Mouse (Mus musculus) lung, embryonic 14.5 days (tissue): ENCODE data around the gene Eddm3b. TPM values are rescaled to one million over a fixed set of nuclear protein-coding genes. Genes with fewer than 3 reads are reported as not detected.
A peak's percentile ranks its signal among the peaks of the same experiment; 100 is the strongest.
"Not testable (repeated sequence)": the region's sequence is repeated elsewhere in the genome, so short reads cannot be mapped to it uniquely, and the experiment has no call there.

Experiments
- ATAC-seq: fragments of 200-750 bp; cut with Nextera tagmentation; 2 replicates; pipeline ENCODE4 v1.8.0; 2017; ENCODE audit warnings: mild to moderate bottlenecking, moderate TSS enrichment, moderate library complexity; ENCODE audit not compliant: insufficient read depth
- DNase-seq: peaks from one replicate; pipeline ENCODE4 v3.0.0-alpha.2; 2015
- H3K27ac ChIP-seq: fragments of 300-500 bp; sonication (generic); 2 replicates; pipeline ENCODE4 v1.5.1; 2014; ENCODE audit warnings: low read depth, mild to moderate bottlenecking, moderate library complexity
- H3K27me3 ChIP-seq: fragments of 300-500 bp; sonication (generic); 2 replicates; pipeline ENCODE4 v1.6.1; 2014; ENCODE audit warnings: low read length, control low read depth; ENCODE audit not compliant: insufficient read depth
- H3K36me3 ChIP-seq: fragments of 300-500 bp; sonication (generic); 2 replicates; pipeline ENCODE4 v1.6.1; 2014; ENCODE audit warnings: control low read depth; ENCODE audit not compliant: insufficient read depth
- H3K4me1 ChIP-seq: fragments of 300-500 bp; sonication (generic); 2 replicates; pipeline ENCODE4 v1.6.1; 2014; ENCODE audit warnings: antibody characterized with exemption, control low read depth; ENCODE audit not compliant: insufficient read depth
- H3K4me2 ChIP-seq: fragments of 300-500 bp; sonication (generic); 2 replicates; pipeline ENCODE4 v1.6.1; 2014; ENCODE audit warnings: mild to moderate bottlenecking
- H3K4me3 ChIP-seq: fragments of 300-500 bp; sonication (generic); 2 replicates; pipeline ENCODE4 v1.5.1; 2014; ENCODE audit warnings: low read depth, low read length
- H3K9ac ChIP-seq: fragments of 300-500 bp; sonication (generic); 2 replicates; pipeline ENCODE4 v1.6.1; 2014
- H3K9me3 ChIP-seq: fragments of 300-500 bp; sonication (generic); 2 replicates; pipeline ENCODE4 v1.6.1; 2016; ENCODE audit warnings: low read depth, low read length, control low read depth
- CTCF ChIP-seq: IDR thresholded peaks from 2 replicates; pipeline ENCODE4 v1.5.1; 2016; ENCODE audit warnings: antibody characterized with exemption, low read depth
- WGBS: fragments of 180-500 bp; shearing (Covaris S2); extraction: QIAGEN DNeasy Blood & Tissue Kit; methylation state at CpG from one replicate; pipeline ENCODE4 v1.1.7; 2014; 5-methylcytosine and 5-hydroxymethylcytosine counted together
- polyA plus RNA-seq: library from polyadenylated mRNA; unstranded; fragments of >200 nt; fragmentation: Nextera tagmentation; extraction: Ambion mirVana; gene quantifications from 2 replicates; pipeline ENCODE4 v1.2.1, GENCODE M21; 2014

The Eddm3b gene
- polyA plus RNA-seq, 1 experiment from 2014 or later = not detected

- Histone ChIP-seq H3K9ac (no peak overlapping the region), H3K4me2 (peak overlapping the region; percentile 10; the same call in 1 of the 2 replicates), H3K4me1 (peaks cover 12% of the 10 kb centered on the region; the same call in 1 of the 2 replicates), H3K27me3 (no peaks in the 10 kb centered on the region), H3K9me3 (no peaks in the 10 kb centered on the region), H3K27ac (peak overlapping the region; percentile 8; the same call in 1 of the 2 replicates), H3K4me3 (no peak overlapping the region), H3K36me3 (no peaks in the 10 kb centered on the region)
- no peak for TF ChIP-seq CTCF
- DNase-seq (peak; percentile 55), ATAC-seq (no peak)
- 30% methylated on average over 9 of the region's 9 CpGs for WGBS
Measured at GRCm38 (mm10) chr14:51095736-51096524, 18.3 kb upstream of the Eddm3b start.

DNA sequence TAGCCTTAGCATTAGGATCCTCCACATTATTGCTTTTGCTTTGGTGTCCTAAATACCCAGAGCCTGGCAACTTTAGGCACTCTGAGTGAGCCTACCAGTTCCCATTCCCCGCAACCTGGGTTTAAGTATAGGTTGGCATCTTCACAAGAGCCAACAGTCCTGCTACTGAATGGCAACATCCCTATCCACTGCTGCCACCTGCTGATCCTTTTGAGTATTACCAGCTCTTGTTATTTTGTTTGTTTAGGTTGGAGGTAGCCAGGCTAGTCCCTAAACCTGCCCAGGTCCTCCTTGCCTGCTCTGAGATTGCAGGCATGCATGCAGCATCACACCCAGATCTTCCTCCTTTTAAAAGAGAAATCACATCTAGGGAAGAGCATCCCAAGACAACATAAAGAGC, 15.9 kb upstream of the Eddm3b start:
- H3K36me3 ChIP-seq, H3K4me1 ChIP-seq, H3K4me3 ChIP-seq, H3K27ac ChIP-seq, H3K9ac ChIP-seq, H3K27me3 ChIP-seq, H3K4me2 ChIP-seq, H3K9me3 ChIP-seq: not testable (repeated sequence)
- DNase-seq = peak; percentile 8
- ATAC-seq = peak; percentile 18; the same call in 1 of the 2 replicates
- 28% methylated on average over 1 of the region's 1 CpGs for WGBS
- peak; percentile 72 for TF ChIP-seq CTCF

DNA sequence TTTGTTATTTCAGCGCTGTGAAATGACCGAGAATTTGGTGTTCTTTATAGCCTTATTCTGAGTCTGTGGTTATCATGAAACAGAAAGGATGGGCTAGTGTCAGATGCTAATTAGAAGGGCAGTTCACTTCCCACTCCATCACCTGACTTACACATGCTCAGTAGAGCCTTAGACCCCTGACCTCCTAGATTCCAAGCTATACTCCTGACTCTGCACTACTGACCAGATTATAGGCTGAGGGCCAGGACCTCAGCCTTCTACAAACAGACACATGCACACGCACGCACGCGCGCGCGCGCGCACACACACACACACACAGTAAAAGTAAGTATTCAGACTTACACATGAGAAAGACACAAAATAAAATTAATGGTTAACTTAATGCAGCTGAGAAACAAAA, 15.3 kb upstream of the Eddm3b start:
- TF ChIP-seq CTCF = no peak
- Histone ChIP-seq H3K4me2 (no peak overlapping the region), H3K27ac (no peak overlapping the region), H3K36me3 (no peaks in the 10 kb centered on the region), H3K9ac (no peak overlapping the region), H3K4me1 (peaks cover 4% of the 10 kb centered on the region; the same call in 1 of the 2 replicates), H3K4me3 (no peak overlapping the region), H3K27me3 (no peaks in the 10 kb centered on the region), H3K9me3 (no peaks in the 10 kb centered on the region)
- ATAC-seq = no peak
- no peak for DNase-seq
- 88% methylated on average over 11 of the region's 11 CpGs for WGBS

GRCm38 (mm10) chr14:51101284-51101683, 12.9 kb upstream of the Eddm3b start:
- no peak overlapping the region for H3K27ac ChIP-seq
- no peak for TF ChIP-seq CTCF
- H3K4me1 ChIP-seq = no peaks in the 10 kb centered on the region
- no peaks in the 10 kb centered on the region for H3K9me3 ChIP-seq
- no peak overlapping the region for H3K4me3 ChIP-seq
- DNase-seq = no peak
- H3K36me3 ChIP-seq = no peaks in the 10 kb centered on the region
- H3K27me3 ChIP-seq = no peaks in the 10 kb centered on the region
- ATAC-seq = no peak
- no peak overlapping the region for H3K4me2 ChIP-seq
- no peak overlapping the region for H3K9ac ChIP-seq
- 65% methylated on average over 9 of the region's 9 CpGs for WGBS

DNA sequence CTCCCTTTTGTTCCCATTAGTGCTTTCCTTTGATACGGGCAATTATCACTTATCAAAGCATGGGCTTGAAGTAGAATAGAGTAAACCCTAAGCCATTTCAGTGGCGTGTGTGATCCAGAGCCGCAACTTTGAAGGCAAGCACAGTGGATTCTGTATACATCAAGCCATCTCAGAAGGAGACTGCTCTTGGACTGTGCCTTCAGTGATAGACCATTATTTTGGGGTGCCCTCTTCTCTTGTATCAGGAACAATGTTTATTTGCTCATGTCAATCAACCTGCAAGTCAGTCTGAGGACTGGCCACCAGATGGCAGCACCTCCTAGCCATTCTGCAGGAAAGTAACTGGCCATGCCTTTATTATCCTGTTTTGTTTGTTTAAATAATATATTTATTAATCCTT, 11.0 kb upstream of the Eddm3b start:
- Histone ChIP-seq H3K4me2 (no peak overlapping the region), H3K9ac (no peak overlapping the region), H3K27ac (no peak overlapping the region), H3K4me3 (no peak overlapping the region), H3K27me3 (no peaks in the 10 kb centered on the region), H3K9me3 (no peaks in the 10 kb centered on the region), H3K4me1 (no peaks in the 10 kb centered on the region), H3K36me3 (no peaks in the 10 kb centered on the region)
- ATAC-seq = no peak
- peak; percentile 82 for DNase-seq
- peak; percentile 87 for TF ChIP-seq CTCF
- WGBS = 44% methylated on average over 3 of the region's 3 CpGs

- Histone ChIP-seq H3K4me1 (no peaks in the 10 kb centered on the region), H3K36me3 (no peaks in the 10 kb centered on the region), H3K27ac (no peak overlapping the region), H3K4me3 (no peak overlapping the region), H3K4me2 (no peak overlapping the region), H3K27me3 (no peaks in the 10 kb centered on the region), H3K9ac (no peak overlapping the region), H3K9me3 (no peaks in the 10 kb centered on the region)
- no peak for ATAC-seq
- WGBS = 71% methylated on average over 2 of the region's 2 CpGs
- no peak for DNase-seq
- TF ChIP-seq CTCF = no peak
Measured at GRCm38 (mm10) chr14:51104366-51104765, 9.9 kb upstream of the Eddm3b start.

DNA sequence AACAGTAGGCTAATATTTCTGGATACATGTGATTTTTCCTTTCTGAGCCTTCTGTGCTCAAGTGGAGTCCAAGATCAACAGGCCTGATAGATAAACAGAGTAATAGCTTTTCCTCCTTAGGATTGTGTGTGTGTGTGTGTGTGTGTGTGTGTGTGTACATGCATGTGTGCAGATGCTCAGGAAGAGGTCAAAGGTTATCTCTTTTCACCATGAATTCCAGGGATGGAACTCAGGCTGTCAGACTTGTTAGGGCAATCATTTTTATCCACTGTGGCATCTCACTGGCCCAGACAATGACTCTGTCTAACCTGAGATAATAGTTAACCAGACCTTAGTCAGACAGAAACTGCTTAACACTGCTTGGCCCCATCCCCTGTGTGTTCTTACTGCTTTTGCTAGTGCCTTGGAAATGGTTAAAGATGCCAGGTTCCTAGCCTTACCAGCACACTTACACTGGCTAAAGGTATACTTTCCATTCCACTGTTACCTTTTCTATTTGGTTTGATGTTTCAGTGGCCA, 7.7 kb upstream of the Eddm3b start:
- ATAC-seq (no peak), DNase-seq (no peak)
- no peak for TF ChIP-seq CTCF
- H3K4me1 ChIP-seq = no peaks in the 10 kb centered on the region
- H3K4me3 ChIP-seq = no peak overlapping the region
- H3K27ac ChIP-seq = no peak overlapping the region
- H3K9ac ChIP-seq = no peak overlapping the region
- H3K36me3 ChIP-seq = no peaks in the 10 kb centered on the region
- H3K4me2 ChIP-seq = no peak overlapping the region
- no peaks in the 10 kb centered on the region for H3K9me3 ChIP-seq
- no peaks in the 10 kb centered on the region for H3K27me3 ChIP-seq
